Mouse (Mus musculus): Measurements from ENCODE around the gene Dtd1. TPM values are rescaled to one million over a fixed set of nuclear protein-coding genes. Genes with fewer than 3 reads are reported as not detected.
A peak's percentile ranks its signal among the peaks of the same experiment; 100 is the strongest.

The Dtd1 gene
- total RNA-seq, 1 experiment from 2014 or later: 20.6 TPM

DNA sequence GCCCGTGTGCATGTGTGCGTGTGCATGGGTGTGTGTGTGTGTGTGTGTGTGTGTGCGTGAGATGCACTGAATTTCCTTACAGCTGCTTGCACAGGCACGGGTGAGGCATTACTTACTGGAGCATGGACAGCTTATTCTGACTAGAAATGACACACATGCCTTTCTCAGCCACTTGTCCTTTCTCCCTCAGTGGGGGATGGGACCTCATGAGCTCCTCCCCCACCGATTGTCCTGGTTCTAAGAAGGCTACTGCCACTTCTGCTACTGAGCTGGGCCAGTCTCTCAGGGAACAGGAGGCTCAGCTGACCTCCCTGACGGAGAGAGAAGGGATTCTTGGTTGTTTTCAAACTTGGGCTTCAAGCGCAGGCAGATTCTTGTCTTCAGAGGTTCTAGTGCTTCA is 40.4 kb downstream of the Dtd1 start:
- DNase-seq: no peak

DNA sequence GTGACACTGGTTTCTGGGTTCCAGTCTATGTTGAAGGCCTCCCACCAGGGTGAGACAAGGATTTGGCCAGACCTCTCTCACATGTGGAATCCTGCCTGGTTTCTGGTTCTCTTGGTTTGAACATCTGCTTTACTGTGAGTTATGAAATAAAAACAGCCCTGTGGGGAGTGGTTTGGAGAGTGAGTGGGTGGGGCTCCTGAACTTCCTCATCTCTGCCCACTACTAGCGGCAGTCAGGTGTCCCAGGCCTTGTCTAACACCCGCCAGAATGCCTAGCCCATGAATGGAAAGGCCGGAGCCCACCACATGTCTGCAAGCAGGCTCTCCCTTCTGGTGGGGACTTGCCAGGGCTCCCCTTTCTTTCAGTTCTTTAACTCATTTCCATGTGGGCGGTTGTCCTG is 42.3 kb downstream of the Dtd1 start:
- no peak for DNase-seq

DNA sequence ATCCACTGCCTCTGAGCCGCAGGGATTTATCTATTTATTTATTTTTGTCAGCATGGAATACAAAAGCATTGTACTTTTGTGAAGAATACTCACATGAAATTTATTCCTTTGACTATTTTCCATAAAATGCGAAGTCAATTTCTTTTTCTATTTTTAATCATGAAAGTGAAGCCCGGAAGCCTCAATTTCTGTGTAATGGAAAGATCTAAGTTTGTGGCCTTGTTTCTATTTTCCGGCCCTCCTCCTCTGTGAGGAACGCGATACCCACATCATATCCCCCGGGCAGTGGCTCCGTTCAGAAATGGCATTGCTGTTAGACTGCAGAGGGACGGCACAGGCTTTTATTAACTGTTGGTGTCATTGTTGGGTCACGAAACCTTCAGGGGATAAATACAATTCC is 46.7 kb downstream of the Dtd1 start:
- no peak for DNase-seq

DNA sequence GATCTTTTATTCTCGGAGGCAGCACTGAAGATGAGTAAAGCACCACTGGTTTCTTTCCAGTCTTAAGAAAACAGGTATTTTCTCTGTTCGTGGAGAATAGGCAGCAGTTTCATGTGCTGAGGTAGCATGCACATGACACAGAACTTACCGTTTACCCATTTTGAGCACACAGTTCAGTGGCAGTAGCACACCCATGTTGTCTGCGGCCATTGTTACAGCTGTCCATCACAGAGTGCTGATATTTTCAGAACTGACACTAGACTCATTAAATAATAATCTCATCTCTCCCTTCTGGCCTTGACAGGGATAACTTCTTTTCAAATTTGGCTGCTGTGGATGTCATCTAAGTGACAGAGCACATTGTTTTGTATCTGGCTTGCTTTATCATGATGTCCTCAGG is 47.5 kb downstream of the Dtd1 start:
- no peak for DNase-seq

DNA sequence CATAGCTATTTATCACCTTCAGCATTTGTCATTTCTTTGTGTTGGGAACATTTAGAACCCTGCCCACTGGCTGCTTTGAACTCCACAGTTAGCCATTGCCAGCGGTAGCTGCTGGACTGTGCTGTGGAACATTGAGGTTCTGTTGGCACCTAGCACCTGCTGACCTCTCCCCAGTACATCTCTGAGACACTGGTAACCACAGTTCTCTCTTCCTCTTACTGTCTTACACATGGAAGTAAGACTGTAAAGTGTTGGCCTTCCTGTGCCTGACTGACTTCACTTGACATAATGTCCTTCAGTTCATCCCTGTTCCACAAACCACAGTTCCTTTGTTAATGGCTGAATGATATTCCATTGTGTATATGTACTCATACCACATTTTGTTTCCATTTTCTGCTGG is 50.3 kb downstream of the Dtd1 start:
- DNase-seq: no peak

DNA sequence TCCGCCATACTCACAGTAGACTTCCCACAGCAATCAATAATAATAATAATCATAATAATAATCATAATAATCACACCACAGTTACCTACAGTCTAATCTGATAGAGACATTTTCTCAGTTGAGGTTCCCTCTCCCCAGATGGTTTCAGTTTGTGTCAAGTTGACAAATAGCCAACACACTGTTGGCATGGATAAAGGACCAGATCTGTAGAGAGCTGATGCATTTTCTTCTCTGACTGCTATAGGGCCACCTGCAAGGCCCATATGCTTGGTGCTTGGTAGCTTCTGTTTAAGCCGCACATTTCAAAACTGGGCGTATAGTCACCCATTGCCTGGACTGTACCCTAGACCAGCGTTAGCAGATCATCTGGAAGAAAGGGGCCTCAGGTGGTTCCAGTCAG is 53.1 kb downstream of the Dtd1 start:
- DNase-seq: no peak

DNA sequence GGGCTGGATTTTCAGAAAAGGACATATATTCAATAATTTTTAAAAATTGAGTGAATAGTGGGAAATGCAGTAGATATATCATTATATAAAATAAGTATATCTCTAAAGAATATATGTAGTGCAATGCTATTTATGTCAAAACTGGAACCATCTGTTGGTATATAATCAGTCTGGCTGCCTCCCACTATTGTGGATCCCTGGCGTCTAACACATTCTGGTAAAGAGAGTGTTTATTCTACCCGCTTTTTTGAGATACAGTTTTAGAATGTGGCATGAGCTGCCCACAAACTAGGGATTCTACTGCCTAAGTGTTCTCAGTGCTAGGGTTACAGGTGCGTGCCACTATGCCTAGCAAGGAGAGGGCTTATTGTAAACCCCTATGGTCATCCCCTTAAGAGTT is 55.6 kb downstream of the Dtd1 start:
- DNase-seq: no peak

DNA sequence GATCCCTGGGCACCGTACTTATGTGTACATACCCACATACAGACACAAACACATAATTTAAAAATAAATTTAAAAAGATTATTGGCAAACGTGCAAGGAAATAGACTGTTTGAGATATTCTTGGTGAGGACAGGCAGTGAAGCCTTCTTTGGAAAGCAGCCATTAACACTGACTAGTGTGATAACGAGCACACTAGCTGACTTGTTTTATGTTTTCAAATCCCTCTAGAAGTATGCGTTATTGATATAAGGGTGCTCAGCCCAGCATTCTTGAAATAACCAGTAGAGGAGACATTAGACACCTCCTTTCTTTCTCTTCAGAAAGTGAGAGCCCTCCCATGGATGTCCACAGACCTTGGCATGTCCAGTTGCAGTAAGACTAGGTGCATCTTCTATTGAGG is 68.8 kb downstream of the Dtd1 start:
- no peak for DNase-seq

DNA sequence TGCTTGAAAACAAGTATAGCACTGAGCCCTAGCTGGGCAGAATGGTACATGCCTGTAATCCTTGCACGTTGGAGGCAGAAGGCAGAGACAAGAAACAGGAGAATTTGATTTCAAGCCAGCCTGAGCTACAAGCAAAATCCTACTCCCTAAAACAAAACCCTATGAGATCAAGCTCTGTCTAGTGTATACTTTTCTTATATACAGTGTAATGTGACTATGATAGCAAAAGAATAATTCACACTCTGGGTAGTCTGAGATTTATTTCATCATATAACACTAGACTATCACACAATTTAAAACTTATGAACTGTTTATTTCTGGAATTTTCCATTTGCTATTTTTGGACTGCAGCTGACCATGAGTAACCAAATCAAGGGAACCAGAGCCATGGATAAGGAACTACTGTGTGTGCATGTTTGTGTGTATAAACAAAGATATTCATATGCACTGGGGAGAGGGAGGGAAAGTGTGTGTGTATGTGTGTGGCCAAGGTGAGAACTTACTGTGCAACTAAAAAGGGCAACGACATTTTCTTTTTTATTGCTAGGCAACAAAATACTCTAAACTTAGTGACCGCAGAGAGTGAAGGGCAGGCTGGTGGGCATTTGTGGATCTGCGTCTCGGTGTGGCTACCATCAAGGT is 70.7 kb downstream of the Dtd1 start:
- no peak for DNase-seq

DNA sequence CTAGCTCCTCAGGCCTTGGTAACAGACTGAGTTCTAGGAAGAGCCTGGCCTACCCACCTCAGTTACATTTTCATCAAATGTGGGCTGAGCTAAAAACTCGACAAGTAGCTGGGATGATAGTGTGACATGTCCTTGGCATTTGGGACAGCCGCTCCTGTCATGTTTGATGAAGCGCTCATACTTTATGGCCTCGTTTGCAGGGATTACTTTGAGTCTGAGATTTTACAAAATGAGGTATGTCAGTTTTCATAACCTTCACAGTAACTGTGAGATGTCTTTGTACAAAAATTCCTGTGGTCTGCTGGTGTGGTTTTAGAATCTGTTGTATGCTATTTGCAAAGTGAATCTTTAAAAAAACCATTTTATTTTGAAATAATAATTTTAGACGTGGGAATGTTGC is 72.7 kb downstream of the Dtd1 start:
- peak; percentile 57 for DNase-seq

DNA sequence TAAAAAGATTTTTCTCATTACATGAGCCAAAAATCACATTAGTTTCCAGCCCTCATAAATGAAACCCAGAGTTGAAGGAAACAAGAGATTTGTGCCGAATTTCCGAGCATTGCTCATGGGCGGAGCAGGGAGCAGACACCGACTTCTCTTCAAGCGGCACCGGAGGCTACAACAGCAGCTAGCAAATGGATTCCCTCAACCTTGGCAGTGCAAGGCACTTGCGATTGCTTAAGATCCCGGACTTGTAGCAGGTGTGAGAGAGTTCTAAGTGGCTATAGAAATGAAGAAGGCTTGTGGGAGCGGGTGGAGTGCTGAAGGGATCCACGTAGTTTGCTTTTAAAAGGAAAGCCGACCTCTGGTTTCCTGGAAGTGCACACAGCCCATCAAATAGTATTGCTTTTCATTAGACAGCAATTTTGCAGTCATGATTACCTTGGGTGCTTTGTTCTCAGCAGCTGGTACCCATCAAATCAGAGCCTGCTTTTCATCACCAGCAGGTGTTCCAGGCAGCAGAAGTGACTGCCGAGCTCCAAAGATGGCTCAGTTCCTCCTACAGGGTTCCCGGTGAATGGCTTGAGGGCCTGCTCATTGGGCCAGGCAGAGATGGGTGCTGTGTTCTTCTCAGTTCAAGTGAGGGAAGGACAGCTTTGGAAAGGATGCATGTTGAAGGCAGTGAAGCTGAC is 77.0 kb downstream of the Dtd1 start:
- no peak for DNase-seq

DNA sequence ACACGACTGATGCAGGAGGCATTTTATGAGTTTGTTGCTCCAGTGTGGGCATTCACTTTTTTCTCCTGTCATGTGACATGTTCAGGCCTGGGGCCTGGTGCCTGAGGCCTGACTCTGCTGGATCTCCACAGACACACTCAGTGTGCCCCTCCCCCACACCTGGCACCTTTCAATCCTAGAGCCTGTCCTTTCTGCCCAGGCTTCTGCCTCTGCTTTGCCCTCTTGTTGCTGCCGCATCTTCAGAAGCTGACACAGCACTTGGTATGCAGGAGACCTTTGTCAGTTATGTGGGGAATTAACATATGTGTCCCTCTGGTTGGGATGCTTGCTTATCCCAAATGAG is 77.5 kb downstream of the Dtd1 start:
- DNase-seq: no peak

DNA sequence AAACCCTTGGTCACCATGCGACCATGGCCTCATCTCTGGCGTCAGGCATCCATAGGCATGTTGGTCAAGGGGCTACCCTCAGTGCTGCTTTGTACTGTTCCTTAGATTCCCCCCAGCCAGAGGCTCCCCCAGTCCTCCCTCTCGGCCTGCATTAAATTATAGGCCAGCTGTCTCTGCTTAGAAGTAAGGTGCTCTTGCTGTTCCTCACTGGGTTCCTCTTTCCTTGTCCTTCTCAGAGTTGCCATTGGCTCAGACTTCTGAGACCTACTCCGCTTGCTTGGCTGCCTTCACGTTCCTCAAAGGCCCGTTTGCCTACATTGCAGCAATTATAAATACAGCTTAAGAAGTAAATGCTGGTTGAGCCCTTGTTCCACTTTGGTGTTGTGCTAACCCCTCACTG is 79.1 kb downstream of the Dtd1 start:
- no peak for DNase-seq

DNA sequence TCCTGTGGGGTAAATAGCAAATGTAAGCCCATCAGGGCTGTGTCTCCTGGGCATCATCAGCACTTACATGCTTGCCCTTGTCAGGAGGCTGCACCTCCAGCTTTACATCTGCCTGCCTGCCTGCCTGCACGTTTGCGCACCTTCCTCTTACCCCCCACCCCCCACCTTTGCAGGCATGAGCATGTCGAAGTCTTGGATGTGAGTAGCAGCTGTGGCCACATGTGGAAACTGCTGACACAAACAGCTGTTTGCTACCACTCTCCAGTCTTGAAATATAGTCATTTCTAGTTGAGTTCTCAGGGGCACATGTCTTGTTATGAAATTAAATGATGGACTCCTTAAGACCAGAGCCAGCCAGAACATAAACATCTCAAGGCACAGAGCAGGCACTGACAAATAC is 79.7 kb downstream of the Dtd1 start:
- DNase-seq: no peak

DNA sequence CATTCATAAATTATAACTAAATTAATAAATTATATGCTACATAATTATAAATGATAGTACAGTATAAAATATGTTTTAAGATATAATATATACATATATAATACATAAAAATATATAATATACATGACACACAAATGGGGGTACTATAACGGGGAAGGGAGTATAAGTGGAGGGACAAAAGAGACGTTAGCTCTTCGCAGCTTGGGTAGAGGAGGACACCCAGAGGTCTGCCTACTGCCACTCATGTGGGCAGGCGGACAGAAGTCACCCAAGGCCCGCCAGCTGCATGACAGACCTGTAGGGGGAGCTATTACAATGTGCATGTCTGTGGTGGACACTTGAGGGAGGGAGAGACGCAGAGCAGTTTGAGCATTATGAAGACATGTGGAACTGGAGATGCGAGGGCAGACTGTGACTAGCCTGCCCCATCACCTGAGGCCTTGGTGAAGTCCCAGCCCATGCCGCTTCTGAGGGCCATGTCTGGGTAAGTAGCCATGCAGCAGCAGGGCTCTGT is 92.6 kb downstream of the Dtd1 start:
- peak; percentile 29 for DNase-seq

DNA sequence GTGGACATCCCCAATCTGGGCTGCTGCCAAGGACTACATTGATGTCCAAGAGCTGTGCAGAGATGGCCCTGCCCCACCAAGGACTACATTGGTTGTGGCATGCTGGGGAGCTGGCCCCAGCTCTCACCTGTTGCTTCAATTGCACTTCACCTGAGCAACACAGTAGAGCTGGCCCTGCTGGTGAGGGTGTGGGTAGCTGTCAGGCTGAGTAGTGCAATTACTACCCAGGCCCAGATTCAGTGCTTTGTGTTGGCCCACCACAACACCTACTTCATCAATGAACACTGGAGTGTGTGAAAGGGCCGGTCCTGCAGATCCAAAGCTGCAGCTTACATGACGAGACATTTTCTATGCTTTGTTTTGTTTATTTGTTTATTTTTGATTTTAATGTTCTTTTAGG is 93.1 kb downstream of the Dtd1 start:
- no peak for DNase-seq

DNA sequence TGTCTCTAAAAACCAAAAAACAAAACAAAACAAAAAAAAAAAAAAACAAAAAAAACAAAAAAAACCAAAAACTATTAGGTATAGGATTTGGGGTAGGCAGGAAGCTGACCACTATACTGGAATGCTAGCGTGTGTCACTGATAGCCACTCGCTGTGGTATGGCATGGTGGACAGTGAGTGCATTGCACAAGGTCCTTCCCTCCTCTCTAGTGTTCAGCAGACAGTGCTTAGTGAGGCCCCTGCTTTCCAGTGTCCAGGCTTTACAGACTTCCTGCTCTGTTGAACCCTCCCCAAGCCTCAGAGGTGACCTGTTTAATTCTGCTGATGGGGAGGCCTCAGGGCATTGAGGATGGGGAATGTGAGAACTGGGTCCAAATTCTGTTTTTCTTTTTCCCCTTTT is 95.2 kb downstream of the Dtd1 start:
- DNase-seq: no peak

DNA sequence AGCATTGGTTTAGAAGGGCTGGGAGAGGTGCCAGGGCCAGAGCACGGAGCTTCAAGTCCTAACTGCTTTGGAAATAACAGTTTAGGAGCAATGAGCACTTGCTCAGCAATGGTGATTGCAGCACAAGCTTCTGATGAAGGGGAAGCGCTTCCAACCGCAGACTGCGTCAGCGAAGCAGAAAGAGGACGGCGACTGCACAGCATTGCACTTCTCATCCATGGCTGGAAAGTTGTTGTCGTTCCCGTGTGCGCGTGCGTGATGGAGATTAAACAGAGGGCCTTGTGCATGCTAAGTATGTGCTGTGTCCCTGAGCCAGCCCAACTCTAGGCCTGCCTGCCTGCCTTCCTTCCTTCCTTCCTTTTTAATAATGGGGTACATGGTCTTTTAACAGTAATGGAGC is 98.3 kb downstream of the Dtd1 start:
- DNase-seq: no peak

DNA sequence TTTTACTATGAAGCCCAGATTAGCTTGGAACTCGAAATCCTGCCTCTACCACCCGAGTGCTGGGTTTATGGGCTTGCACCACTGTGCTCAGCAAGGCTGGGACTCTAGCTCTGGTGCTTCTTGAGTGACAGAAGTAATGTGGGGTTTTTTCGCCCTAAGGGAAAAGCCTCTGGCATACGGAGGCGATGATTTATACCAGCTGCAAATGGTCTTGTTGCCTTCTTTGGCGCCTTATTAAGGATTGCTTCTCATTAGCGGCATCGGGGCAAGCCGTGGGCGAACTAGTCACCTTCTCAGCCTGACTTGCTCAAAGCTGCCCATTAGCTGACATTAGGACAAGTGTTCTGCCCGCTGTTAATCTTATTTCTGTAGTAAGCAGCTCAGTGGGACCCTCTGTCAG is 100.9 kb downstream of the Dtd1 start:
- DNase-seq: no peak

DNA sequence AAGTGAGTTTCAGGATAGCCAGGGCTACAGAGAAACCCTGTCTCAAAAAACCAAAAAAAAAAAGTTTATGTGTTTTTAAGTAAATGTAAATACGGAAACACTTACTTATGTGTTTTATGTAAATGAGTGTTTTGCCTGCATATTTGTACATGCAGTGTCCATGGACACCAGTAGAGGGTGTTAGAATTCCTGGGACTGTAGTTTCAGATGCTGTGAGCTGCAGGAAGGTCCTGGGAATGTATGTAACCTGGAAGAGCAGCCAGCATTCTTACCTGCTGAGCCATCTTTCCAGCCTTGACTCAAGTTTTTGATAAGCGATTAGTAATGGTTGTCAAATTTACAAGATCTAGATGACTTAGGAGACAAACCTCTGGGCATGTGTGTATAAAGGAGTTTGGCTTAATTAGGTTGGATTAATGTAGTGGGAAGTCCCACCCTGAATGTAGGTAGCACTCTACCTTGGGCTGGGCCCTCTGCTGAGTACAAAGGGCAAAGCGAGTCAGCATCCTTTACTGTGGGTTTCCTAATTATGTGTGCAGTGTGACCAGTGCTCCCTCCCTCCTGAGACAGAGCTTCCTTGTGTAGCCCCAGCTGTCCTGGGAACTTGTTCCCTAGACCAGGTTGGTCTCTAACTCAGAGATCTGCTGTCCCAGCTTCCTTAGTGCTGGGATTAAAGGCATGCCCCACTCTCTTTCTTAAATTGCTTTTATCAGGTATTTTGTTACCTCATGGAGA is 101.9 kb downstream of the Dtd1 start:
- no peak for DNase-seq

DNA sequence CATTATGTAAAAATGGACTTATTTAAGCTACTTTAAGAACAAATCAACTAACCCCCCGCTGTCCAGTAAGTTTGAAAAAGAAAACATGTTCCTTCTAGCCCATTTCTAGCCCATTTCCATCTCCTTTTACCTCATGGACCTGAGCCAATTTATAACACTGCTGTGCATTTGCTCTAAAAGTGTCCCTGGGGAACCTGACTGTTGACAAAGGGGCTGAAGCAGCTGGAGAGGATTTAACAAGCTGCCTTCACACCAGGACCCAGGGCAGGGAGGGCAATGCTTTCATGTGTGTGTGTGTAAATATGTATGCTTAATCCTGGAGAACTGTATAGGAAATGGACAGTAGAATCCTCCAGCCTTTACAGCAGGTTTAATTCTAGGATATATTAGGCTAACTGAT is 109.6 kb downstream of the Dtd1 start:
- DNase-seq: no peak

DNA sequence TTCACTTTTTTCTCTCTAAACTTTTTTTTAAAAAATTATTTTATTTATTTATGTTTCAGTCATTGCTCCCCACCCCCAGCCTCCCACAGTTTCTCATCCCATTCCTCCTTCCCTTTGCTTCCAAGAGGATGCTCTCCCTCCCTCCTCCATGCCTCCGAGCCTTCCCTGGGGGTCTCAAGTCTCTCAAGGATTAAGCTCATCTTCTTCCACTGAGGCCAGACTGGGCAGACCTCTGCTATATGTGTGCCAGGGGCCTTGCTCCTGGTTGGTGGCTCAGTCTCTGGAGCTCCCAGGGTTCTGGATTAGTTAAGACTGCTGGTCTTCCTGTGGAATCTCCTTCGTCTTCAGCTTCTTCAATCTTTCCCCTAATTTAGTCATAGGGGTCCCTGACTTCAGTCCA is 110.0 kb downstream of the Dtd1 start:
- DNase-seq: no peak

DNA sequence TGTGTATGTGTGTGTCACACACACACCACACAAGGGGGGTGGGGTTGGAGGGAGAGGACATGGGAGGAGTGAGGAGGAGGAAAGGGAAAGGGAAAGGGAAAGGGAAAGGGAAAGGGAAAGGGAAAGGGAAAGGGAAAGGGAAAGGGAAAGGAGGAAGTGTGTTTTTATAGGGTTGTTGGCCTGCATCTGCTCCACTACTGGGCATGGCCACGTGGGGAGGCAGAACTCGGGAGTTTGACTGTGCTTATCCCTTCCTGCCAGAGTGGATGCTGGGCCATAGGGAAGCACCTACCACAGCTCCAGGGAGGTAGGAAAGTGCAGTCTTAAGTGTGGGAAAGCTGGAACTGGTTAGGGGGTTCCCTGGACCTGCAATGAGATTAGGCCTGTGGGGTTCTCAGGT is 114.9 kb downstream of the Dtd1 start:
- no peak for DNase-seq
